Mouse (Mus musculus): ENCODE results near the gene Smim12. TPM values are rescaled to one million over a fixed set of nuclear protein-coding genes. Genes with fewer than 3 reads are reported as not detected.

The Smim12 gene
- total and polyA plus RNA-seq, 2 experiments from 2014 or later, result 58.6 to 69.0 TPM

DNA sequence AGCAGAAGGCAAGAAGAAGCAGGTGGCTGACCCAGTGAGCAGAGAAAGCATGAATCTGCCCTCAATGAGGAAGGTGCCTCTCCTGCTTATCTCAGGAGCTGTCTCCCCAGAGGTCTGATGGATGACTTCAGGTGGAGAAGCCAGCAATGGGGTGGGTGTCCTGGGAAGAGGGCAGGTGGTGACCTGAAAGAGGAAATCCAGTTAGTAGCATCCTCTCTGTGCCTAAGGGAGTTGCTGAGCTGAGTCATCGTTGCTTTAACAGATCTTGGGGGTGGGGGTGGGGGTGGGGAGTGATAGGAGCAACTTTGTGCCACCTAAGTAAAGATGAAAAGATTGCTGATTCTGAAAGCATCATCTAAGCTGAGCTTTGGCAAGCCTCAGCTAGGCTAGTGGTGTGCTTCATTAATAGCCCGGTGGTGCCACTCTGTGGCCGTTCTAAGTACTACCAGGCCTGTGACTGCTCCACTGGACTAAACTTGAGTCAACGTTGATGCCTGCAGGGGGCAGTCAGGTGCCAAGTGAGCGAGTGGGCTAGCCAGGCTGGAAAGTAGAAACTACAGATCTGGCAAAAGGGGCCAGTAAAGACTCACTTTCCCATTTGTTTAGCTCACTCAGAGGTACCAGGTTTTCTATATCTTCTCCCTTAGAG is 6.2 kb downstream of the Smim12 start:
- 0 out of 2 replicates have a peak, but pooled peaks cover 5% of the 10 kb centered on the region for H3K9me3 ChIP-seq (replicated peaks; ENCODE audit: control insufficient read depth, low read length)
- H3K36me3 ChIP-seq (replicated peaks; ENCODE audit: control insufficient read depth, insufficient read depth, low read length), result peaks cover 12% of the 10 kb centered on the region
- peak; percentile 88 for DNase-seq (ENCODE audit: low spot score)
- H3K4me3 ChIP-seq (ENCODE audit: low read depth, low read length), result no peak overlapping the region
- no peaks in the 10 kb centered on the region for H3K27me3 ChIP-seq (ENCODE audit: control insufficient read depth, insufficient read depth, low read length)
- peak; percentile 83 for ATAC-seq (ENCODE audit: insufficient read depth, low read depth)
- no peak overlapping the region for H3K4me2 ChIP-seq (ENCODE audit: low read depth, low read length)
- WGBS, result 3% methylated on average over 5 of the region's 5 CpGs
- H3K9ac ChIP-seq (replicated peaks; ENCODE audit: low read depth, low read length), result no peak overlapping the region
- H3K27ac ChIP-seq (ENCODE audit: low read depth), result no peak overlapping the region
- TF ChIP-seq CTCF (IDR thresholded peaks at IDR 0.05; ENCODE audit: low read depth) (peak; percentile 99), EP300 (IDR thresholded peaks at IDR 0.05; ENCODE audit: low read depth) (no peak)
- peaks cover 11% of the 10 kb centered on the region for H3K4me1 ChIP-seq (ENCODE audit: control insufficient read depth, insufficient read depth)

DNA sequence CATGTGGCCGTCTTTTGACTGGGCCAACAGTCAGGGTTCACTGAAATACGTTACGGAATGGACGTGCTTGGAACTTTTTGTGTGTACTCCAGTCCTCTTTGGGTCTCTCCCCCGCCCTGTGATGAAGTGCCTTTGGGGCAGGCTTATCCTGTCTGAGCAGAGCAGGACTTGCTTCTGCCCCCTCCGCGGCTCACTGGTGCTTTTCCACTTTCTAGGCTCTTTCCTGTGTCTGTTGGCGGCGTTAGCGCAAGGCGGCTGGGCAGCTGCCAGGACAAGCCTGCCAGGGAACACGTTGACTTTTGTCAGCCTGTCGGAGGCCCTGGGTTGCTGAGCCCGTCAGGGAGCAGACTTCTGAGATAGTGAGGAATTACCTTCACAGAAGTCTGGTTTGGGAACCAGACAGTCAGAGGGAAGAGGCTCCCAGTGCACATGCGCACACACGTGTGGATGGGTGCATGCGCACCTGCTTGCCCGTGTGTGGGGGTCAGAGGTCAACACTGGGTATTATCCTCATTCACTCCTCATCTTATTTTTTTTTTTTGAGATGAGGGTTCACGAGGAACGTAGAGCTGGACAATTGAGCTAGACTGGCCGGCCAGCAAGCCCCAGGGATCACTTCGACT is 8.5 kb downstream of the Smim12 start:
- peaks cover 10% of the 10 kb centered on the region for H3K36me3 ChIP-seq (replicated peaks; ENCODE audit: control insufficient read depth, insufficient read depth, low read length)
- 0 out of 2 replicates have a peak, but pooled peaks cover 5% of the 10 kb centered on the region for H3K9me3 ChIP-seq (replicated peaks; ENCODE audit: control insufficient read depth, low read length)
- peak overlapping the region; percentile 31 for H3K4me3 ChIP-seq (ENCODE audit: low read depth, low read length)
- H3K4me2 ChIP-seq (ENCODE audit: low read depth, low read length), result peak overlapping the region; percentile 65
- H3K4me1 ChIP-seq (ENCODE audit: control insufficient read depth, insufficient read depth), result peaks cover 11% of the 10 kb centered on the region
- H3K27me3 ChIP-seq (ENCODE audit: control insufficient read depth, insufficient read depth, low read length), result no peaks in the 10 kb centered on the region
- peak overlapping the region; percentile 65 for H3K27ac ChIP-seq (ENCODE audit: low read depth)
- 21% methylated on average over 22 of the region's 22 CpGs for WGBS
- DNase-seq (ENCODE audit: low spot score) (peak; percentile 75), ATAC-seq (ENCODE audit: insufficient read depth, low read depth) (peak; percentile 69)
- H3K9ac ChIP-seq (replicated peaks; ENCODE audit: low read depth, low read length), result peak overlapping the region; percentile 20; the same call in 1 of the 2 replicates
- TF ChIP-seq CTCF (IDR thresholded peaks at IDR 0.05; ENCODE audit: low read depth) (no peak), EP300 (IDR thresholded peaks at IDR 0.05; ENCODE audit: low read depth) (no peak)

DNA sequence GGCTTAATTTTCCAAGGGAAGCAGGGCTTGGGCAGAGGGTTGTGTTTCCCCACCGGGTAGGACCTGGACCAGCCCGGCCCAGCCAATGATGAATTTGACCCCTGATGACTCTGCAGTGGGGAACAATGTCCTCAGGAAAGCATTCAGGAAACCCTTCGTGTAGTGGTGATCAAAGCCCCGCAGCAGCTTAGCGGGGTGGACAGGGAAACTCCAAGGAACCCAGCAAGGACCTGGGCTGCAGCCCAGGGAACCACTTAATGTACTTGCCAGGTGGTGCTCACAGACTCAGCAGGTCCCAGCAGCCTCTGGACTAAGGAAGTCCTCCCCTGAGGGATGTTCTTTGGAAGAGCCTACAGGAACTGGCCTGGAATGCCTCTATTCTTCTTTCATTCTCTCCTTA is 13.2 kb downstream of the Smim12 start:
- H3K36me3 ChIP-seq (replicated peaks; ENCODE audit: control insufficient read depth, insufficient read depth, low read length), result no peaks in the 10 kb centered on the region
- 58% methylated on average over 5 of the region's 5 CpGs for WGBS
- H3K9me3 ChIP-seq (replicated peaks; ENCODE audit: control insufficient read depth, low read length), result 0 out of 2 replicates have a peak, but pooled peaks cover 5% of the 10 kb centered on the region
- no peak overlapping the region for H3K4me2 ChIP-seq (ENCODE audit: low read depth, low read length)
- H3K27me3 ChIP-seq (ENCODE audit: control insufficient read depth, insufficient read depth, low read length), result no peaks in the 10 kb centered on the region
- ATAC-seq (ENCODE audit: insufficient read depth, low read depth) (peak; percentile 29; the same call in 1 of the 2 replicates), DNase-seq (ENCODE audit: low spot score) (peak; percentile 18)
- no peak overlapping the region for H3K4me3 ChIP-seq (ENCODE audit: low read depth, low read length)
- H3K27ac ChIP-seq (ENCODE audit: low read depth), result no peak overlapping the region
- no peak overlapping the region for H3K9ac ChIP-seq (replicated peaks; ENCODE audit: low read depth, low read length)
- TF ChIP-seq CTCF (IDR thresholded peaks at IDR 0.05; ENCODE audit: low read depth) (no peak), EP300 (IDR thresholded peaks at IDR 0.05; ENCODE audit: low read depth) (no peak)
- peaks cover 21% of the 10 kb centered on the region for H3K4me1 ChIP-seq (ENCODE audit: control insufficient read depth, insufficient read depth)

DNA sequence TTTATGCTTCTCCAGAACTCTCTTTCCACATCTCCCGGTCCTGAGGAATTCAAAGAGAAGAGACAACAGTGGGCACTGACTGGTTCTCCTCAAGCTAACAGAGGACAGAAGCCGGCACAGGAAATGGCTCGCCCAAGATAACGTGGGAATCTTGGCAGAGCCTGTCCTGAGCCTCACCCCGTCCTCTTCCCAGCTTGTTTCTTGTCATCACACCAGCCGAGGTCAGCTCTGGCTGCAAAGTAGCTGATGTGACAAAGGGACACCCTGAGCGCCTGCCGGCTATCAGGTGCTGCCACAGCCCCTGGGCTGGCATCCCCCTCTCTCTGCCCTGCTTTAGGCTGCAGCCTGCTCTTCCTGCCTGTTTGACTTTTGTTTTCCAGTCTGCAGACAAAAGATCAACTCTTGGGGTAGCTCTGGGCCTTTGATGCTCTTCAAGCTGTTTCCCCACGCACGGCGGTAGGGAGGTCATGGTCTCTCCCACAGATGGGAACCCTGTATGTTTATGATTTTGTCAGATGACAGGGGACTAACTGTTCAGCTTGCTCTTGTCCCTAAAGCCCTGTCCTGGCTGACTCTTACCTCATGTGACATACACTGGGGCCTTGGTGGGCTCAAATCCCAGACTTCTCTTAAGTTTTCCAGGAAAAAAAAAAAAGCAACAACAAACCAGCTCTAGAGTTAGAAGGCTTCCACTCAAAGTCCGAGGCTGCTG is 14.8 kb downstream of the Smim12 start:
- Histone ChIP-seq H3K27me3 (ENCODE audit: control insufficient read depth, insufficient read depth, low read length) (no peaks in the 10 kb centered on the region), H3K4me3 (ENCODE audit: low read depth, low read length) (no peak overlapping the region), H3K4me1 (ENCODE audit: control insufficient read depth, insufficient read depth) (peaks cover 11% of the 10 kb centered on the region; the same call in 1 of the 2 replicates), H3K27ac (ENCODE audit: low read depth) (peak overlapping the region; percentile 63), H3K4me2 (ENCODE audit: low read depth, low read length) (peak overlapping the region; percentile 8; the same call in 1 of the 2 replicates), H3K9ac (replicated peaks; ENCODE audit: low read depth, low read length) (peak overlapping the region; percentile 16; the same call in 1 of the 2 replicates), H3K9me3 (replicated peaks; ENCODE audit: control insufficient read depth, low read length) (0 out of 2 replicates have a peak, but pooled peaks cover 5% of the 10 kb centered on the region), H3K36me3 (replicated peaks; ENCODE audit: control insufficient read depth, insufficient read depth, low read length) (no peaks in the 10 kb centered on the region)
- ATAC-seq (ENCODE audit: insufficient read depth, low read depth) (peak; percentile 63), DNase-seq (ENCODE audit: low spot score) (peak; percentile 63)
- no peak for TF ChIP-seq CTCF (IDR thresholded peaks at IDR 0.05; ENCODE audit: low read depth)
- TF ChIP-seq EP300 (IDR thresholded peaks at IDR 0.05; ENCODE audit: low read depth), result no peak
- 17% methylated on average over 12 of the region's 12 CpGs for WGBS

DNA sequence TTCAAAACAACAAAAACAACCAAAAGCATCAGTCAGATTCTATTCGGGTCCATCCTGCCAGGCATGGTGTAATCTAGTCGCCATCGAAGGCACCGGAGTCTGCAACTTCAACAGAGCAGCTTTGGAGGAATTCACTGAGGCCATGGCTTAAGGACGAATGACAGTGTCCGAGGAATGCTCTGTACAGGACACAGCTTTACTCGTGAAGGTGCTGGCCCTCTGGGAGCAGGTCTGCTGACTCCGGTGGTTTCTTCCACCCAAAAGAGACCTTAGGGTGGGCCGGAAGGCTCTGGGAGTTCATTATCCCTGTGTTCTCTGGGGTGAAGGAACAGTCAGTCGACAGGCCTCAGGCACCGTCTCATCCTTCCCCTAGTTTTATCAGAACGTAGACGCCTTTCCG is 18.0 kb downstream of the Smim12 start:
- Histone ChIP-seq H3K27ac (ENCODE audit: low read depth) (no peak overlapping the region), H3K9ac (replicated peaks; ENCODE audit: low read depth, low read length) (no peak overlapping the region), H3K4me2 (ENCODE audit: low read depth, low read length) (no peak overlapping the region), H3K27me3 (ENCODE audit: control insufficient read depth, insufficient read depth, low read length) (no peaks in the 10 kb centered on the region), H3K4me1 (ENCODE audit: control insufficient read depth, insufficient read depth) (peaks cover 11% of the 10 kb centered on the region; the same call in 1 of the 2 replicates), H3K36me3 (replicated peaks; ENCODE audit: control insufficient read depth, insufficient read depth, low read length) (no peaks in the 10 kb centered on the region), H3K4me3 (ENCODE audit: low read depth, low read length) (no peak overlapping the region), H3K9me3 (replicated peaks; ENCODE audit: control insufficient read depth, low read length) (no peaks in the 10 kb centered on the region)
- TF ChIP-seq EP300 (IDR thresholded peaks at IDR 0.05; ENCODE audit: low read depth) (no peak), CTCF (IDR thresholded peaks at IDR 0.05; ENCODE audit: low read depth) (no peak)
- ATAC-seq (ENCODE audit: insufficient read depth, low read depth) (no peak), DNase-seq (ENCODE audit: low spot score) (no peak)
- 76% methylated on average over 14 of the region's 14 CpGs for WGBS

All from heart, postnatal 0 days (tissue).